Mouse (Mus musculus) G1E (cell line): ENCODE results near the gene Fndc3a.

Source experiments
- CTCF ChIP-seq: IDR thresholded peaks from 2 replicates; pipeline ENCODE4 v1.5.1; 2012; ENCODE audit warnings: low read depth, low read length, inconsistent platforms, mixed read lengths
- GATA1 ChIP-seq: IDR thresholded peaks from 2 replicates; pipeline ENCODE4 v1.6.1; 2012; ENCODE audit warnings: borderline replicate concordance, low read length, inconsistent platforms, mixed read lengths
- GATA2 ChIP-seq: IDR thresholded peaks from 2 replicates; pipeline ENCODE4 v1.6.1; 2012; ENCODE audit warnings: low read depth, low read length, inconsistent platforms, borderline replicate concordance
- POLR2AphosphoS5 ChIP-seq: IDR thresholded peaks from 2 replicates; pipeline ENCODE4 v1.6.1; 2012; ENCODE audit warnings: low read depth, low read length, inconsistent platforms; ENCODE audit not compliant: insufficient replicate concordance

- no peak for TF ChIP-seq GATA2
- no peak for TF ChIP-seq CTCF
- no peak for TF ChIP-seq POLR2AphosphoS5
- no peak for TF ChIP-seq GATA1
Observed at GRCm38 (mm10) chr14:72516376-72516775, 193.4 kb downstream of the Fndc3a start.
